Mouse (Mus musculus): ENCODE data around the gene Jpt1. TPM values are rescaled to one million over a fixed set of nuclear protein-coding genes. Genes with fewer than 3 reads are reported as not detected.
"Not testable (repeated sequence)": the region's sequence is repeated elsewhere in the genome, so short reads cannot be mapped to it uniquely, and the experiment has no call there.

Gene Jpt1
- polyA plus RNA-seq, 1 experiment from 2014 or later = 654 TPM

GRCm38 (mm10) chr11:115463397-115463796, 50.8 kb downstream of the Jpt1 start:
- DNase-seq (ENCODE audit: low spot score) = no peak
- Histone ChIP-seq H3K4me3 (ENCODE audit: low read depth, low read length) (no peak overlapping the region), H3K36me3 (replicated peaks; ENCODE audit: control insufficient read depth, insufficient read depth, low read depth, low read length) (no peaks in the 10 kb centered on the region), H3K4me1 (ENCODE audit: control insufficient read depth, insufficient read depth, low read length) (no peaks in the 10 kb centered on the region), H3K27ac (replicated peaks; ENCODE audit: low read depth, low read length) (no peak overlapping the region), H3K9ac (replicated peaks; ENCODE audit: low read length) (no peak overlapping the region), H3K9me3 (replicated peaks; ENCODE audit: control insufficient read depth, low read length) (no peaks in the 10 kb centered on the region), H3K27me3 (ENCODE audit: control insufficient read depth, insufficient read depth, low read length) (no peaks in the 10 kb centered on the region), H3K4me2 (ENCODE audit: low read depth, low read length) (no peak overlapping the region)
- no peak for ATAC-seq (replicated peaks; ENCODE audit: insufficient number of reproducible peaks, low FRiP score, low TSS enrichment, low read depth)
- 74% methylated on average over 11 of the region's 11 CpGs for WGBS

DNA sequence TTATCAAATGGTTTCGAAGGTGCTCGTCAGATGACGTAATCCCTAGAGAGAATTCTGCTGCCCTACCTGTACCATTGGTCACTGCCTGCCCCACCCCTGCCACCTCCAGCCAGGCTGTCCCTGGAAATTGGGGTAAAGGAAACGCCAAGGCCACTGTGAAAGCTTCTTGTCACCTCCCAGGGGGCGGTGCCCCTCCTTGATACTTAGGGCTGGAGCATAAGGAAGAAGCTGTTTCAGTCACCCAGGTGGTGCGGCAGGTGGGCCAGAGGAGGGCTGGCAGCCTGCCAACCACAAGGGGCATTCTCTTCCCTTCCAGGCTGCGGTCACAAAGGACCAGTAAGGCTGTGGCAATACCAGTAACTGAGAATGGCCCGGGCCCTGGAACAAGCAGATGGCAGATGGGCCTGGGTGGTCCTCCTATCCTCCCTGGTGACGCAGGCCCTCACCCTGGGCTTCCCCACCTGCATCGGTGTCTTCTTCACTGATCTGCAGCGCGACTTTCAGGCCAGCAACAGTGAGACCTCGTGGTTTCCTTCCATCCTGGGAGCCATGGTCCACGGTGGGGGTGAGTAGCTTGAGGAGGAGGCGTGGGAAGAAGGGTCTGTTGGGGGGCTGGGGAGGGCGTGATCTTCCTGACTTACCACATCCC, 51.8 kb downstream of the Jpt1 start, which contains the start of gene Slc16a5:
TSS of gene Slc16a5 (plus strand) at position 232 of the 649 bp plus-strand sequence.
- H3K4me1 ChIP-seq (ENCODE audit: control insufficient read depth, insufficient read depth, low read length) = no peaks in the 10 kb centered on the region
- no peaks in the 10 kb centered on the region for H3K9me3 ChIP-seq (replicated peaks; ENCODE audit: control insufficient read depth, low read length)
- no peak within 1 kb of the TSS for H3K4me3 ChIP-seq (ENCODE audit: low read depth, low read length)
- WGBS = 77% methylated on average over 16 of the region's 16 CpGs
- H3K27me3 ChIP-seq (ENCODE audit: control insufficient read depth, insufficient read depth, low read length) = no peaks in the 10 kb centered on the region
- H3K4me2 ChIP-seq (ENCODE audit: low read depth, low read length) = no peak within 1 kb of the TSS
- H3K36me3 ChIP-seq (replicated peaks; ENCODE audit: control insufficient read depth, insufficient read depth, low read depth, low read length) = no peaks in the 10 kb centered on the region
- ATAC-seq (replicated peaks; ENCODE audit: insufficient number of reproducible peaks, low FRiP score, low TSS enrichment, low read depth) (no peak), DNase-seq (ENCODE audit: low spot score) (no peak)
- H3K9ac ChIP-seq (replicated peaks; ENCODE audit: low read length) = no peak within 1 kb of the TSS
- H3K27ac ChIP-seq (replicated peaks; ENCODE audit: low read depth, low read length) = no peak within 1 kb of the TSS

DNA sequence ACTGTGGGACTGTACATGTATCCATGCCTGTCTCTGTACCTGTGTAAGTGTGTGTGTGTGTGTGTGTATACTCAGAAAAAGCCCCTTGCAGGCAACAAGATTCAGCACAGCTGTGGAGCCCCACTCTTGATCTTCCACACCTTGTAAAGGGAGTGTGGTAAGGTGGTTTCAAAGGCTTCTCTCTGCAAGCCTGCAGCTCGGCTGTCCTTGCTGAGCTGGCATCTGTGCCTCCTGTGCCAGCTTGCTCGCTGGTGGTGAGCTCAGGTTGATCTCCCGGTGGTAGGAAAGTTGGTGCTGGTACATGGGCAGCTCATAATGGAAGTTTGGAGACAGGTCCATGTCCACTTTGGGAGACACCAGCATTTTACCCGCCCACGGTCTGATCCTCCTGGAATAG, 52.3 kb downstream of the Jpt1 start:
- no peak overlapping the region for H3K27ac ChIP-seq (replicated peaks; ENCODE audit: low read depth, low read length)
- no peak overlapping the region for H3K4me3 ChIP-seq (ENCODE audit: low read depth, low read length)
- 69% methylated on average over 5 of the region's 5 CpGs for WGBS
- H3K4me1 ChIP-seq (ENCODE audit: control insufficient read depth, insufficient read depth, low read length) = no peaks in the 10 kb centered on the region
- no peak overlapping the region for H3K4me2 ChIP-seq (ENCODE audit: low read depth, low read length)
- ATAC-seq (replicated peaks; ENCODE audit: insufficient number of reproducible peaks, low FRiP score, low TSS enrichment, low read depth) (no peak), DNase-seq (ENCODE audit: low spot score) (no peak)
- H3K27me3 ChIP-seq (ENCODE audit: control insufficient read depth, insufficient read depth, low read length) = no peaks in the 10 kb centered on the region
- H3K36me3 ChIP-seq (replicated peaks; ENCODE audit: control insufficient read depth, insufficient read depth, low read depth, low read length) = no peaks in the 10 kb centered on the region
- no peaks in the 10 kb centered on the region for H3K9me3 ChIP-seq (replicated peaks; ENCODE audit: control insufficient read depth, low read length)
- H3K9ac ChIP-seq (replicated peaks; ENCODE audit: low read length) = no peak overlapping the region

DNA sequence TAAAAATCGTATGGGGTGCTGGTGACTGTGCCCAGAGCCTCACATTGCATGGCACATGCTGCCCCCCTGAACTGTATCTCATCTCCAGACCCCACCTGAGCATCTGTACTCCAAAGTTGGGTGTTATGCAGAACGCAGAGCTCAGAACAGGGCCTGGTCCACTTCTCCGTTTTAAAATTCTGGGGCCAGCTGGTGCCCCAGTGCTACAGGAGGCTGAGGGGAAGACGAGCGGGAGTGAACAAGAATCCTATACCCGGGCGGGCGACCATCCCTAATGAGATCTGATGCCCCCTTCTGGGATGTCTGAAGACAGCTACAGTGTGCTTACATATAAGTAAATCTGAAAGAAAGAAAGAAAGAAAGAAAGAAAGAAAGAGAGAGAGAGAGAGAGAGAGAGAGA, 53.2 kb downstream of the Jpt1 start:
- H3K9ac ChIP-seq (replicated peaks; ENCODE audit: low read length) = no peak overlapping the region
- H3K4me2 ChIP-seq (ENCODE audit: low read depth, low read length) = no peak overlapping the region
- ATAC-seq (replicated peaks; ENCODE audit: insufficient number of reproducible peaks, low FRiP score, low TSS enrichment, low read depth) = no peak
- no peaks in the 10 kb centered on the region for H3K9me3 ChIP-seq (replicated peaks; ENCODE audit: control insufficient read depth, low read length)
- H3K36me3 ChIP-seq (replicated peaks; ENCODE audit: control insufficient read depth, insufficient read depth, low read depth, low read length) = no peaks in the 10 kb centered on the region
- no peak for DNase-seq (ENCODE audit: low spot score)
- no peaks in the 10 kb centered on the region for H3K27me3 ChIP-seq (ENCODE audit: control insufficient read depth, insufficient read depth, low read length)
- WGBS = 17% methylated on average over 8 of the region's 8 CpGs
- no peak overlapping the region for H3K4me3 ChIP-seq (ENCODE audit: low read depth, low read length)
- H3K27ac ChIP-seq (replicated peaks; ENCODE audit: low read depth, low read length) = no peak overlapping the region
- no peaks in the 10 kb centered on the region for H3K4me1 ChIP-seq (ENCODE audit: control insufficient read depth, insufficient read depth, low read length)

GRCm38 (mm10) chr11:115457405-115457804, 56.8 kb downstream of the Jpt1 start:
- H3K4me3 ChIP-seq (ENCODE audit: low read depth, low read length) = no peak overlapping the region
- DNase-seq (ENCODE audit: low spot score) = no peak
- no peaks in the 10 kb centered on the region for H3K36me3 ChIP-seq (replicated peaks; ENCODE audit: control insufficient read depth, insufficient read depth, low read depth, low read length)
- ATAC-seq (replicated peaks; ENCODE audit: insufficient number of reproducible peaks, low FRiP score, low TSS enrichment, low read depth) = no peak
- H3K4me1 ChIP-seq (ENCODE audit: control insufficient read depth, insufficient read depth, low read length) = no peaks in the 10 kb centered on the region
- no peaks in the 10 kb centered on the region for H3K27me3 ChIP-seq (ENCODE audit: control insufficient read depth, insufficient read depth, low read length)
- H3K4me2 ChIP-seq (ENCODE audit: low read depth, low read length) = no peak overlapping the region
- no peak overlapping the region for H3K9ac ChIP-seq (replicated peaks; ENCODE audit: low read length)
- no peak overlapping the region for H3K27ac ChIP-seq (replicated peaks; ENCODE audit: low read depth, low read length)
- WGBS = 28% methylated on average over 6 of the region's 6 CpGs
- H3K9me3 ChIP-seq (replicated peaks; ENCODE audit: control insufficient read depth, low read length) = no peaks in the 10 kb centered on the region

DNA sequence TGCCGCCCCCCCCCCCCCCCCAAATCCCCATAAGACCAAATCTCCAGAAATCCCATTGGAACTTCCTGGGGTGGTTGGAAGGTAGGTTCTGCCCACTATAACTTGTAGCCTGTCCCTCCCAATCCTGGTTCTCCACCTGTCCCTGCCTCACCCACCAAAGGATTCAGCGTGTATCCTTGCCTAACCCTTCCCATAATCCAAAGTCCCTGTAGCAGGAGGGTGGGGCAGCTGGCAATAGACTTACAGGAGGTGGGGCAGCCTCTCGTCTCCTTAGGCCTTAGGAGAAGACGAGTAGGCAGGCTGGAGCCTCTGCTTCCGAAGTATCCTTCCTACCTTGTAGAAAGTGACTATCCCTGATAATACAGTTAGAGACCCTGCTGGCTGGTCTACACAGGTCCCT, 58.0 kb downstream of the Jpt1 start:
- Histone ChIP-seq H3K4me3 (ENCODE audit: low read depth, low read length) (no peak overlapping the region), H3K4me1 (ENCODE audit: control insufficient read depth, insufficient read depth, low read length) (no peaks in the 10 kb centered on the region), H3K36me3 (replicated peaks; ENCODE audit: control insufficient read depth, insufficient read depth, low read depth, low read length) (no peaks in the 10 kb centered on the region), H3K9ac (replicated peaks; ENCODE audit: low read length) (no peak overlapping the region), H3K4me2 (ENCODE audit: low read depth, low read length) (no peak overlapping the region), H3K9me3 (replicated peaks; ENCODE audit: control insufficient read depth, low read length) (no peaks in the 10 kb centered on the region), H3K27ac (replicated peaks; ENCODE audit: low read depth, low read length) (no peak overlapping the region), H3K27me3 (ENCODE audit: control insufficient read depth, insufficient read depth, low read length) (no peaks in the 10 kb centered on the region)
- WGBS = 89% methylated on average over 5 of the region's 5 CpGs
- DNase-seq (ENCODE audit: low spot score) = no peak
- ATAC-seq (replicated peaks; ENCODE audit: insufficient number of reproducible peaks, low FRiP score, low TSS enrichment, low read depth) = no peak

- no peak overlapping the region for H3K4me2 ChIP-seq (ENCODE audit: low read depth, low read length)
- H3K27ac ChIP-seq (replicated peaks; ENCODE audit: low read depth, low read length) = no peak overlapping the region
- no peaks in the 10 kb centered on the region for H3K4me1 ChIP-seq (ENCODE audit: control insufficient read depth, insufficient read depth, low read length)
- H3K36me3 ChIP-seq (replicated peaks; ENCODE audit: control insufficient read depth, insufficient read depth, low read depth, low read length) = no peaks in the 10 kb centered on the region
- DNase-seq (ENCODE audit: low spot score) (no peak), ATAC-seq (replicated peaks; ENCODE audit: insufficient number of reproducible peaks, low FRiP score, low TSS enrichment, low read depth) (no peak)
- H3K27me3 ChIP-seq (ENCODE audit: control insufficient read depth, insufficient read depth, low read length) = no peaks in the 10 kb centered on the region
- no peak overlapping the region for H3K4me3 ChIP-seq (ENCODE audit: low read depth, low read length)
- no peak overlapping the region for H3K9ac ChIP-seq (replicated peaks; ENCODE audit: low read length)
- no peaks in the 10 kb centered on the region for H3K9me3 ChIP-seq (replicated peaks; ENCODE audit: control insufficient read depth, low read length)
- 88% methylated on average over 15 of the region's 15 CpGs for WGBS
Observed at GRCm38 (mm10) chr11:115455619-115456018, 58.6 kb downstream of the Jpt1 start.

- not testable (repeated sequence) for H3K4me3 ChIP-seq (ENCODE audit: low read depth, low read length); H3K9me3 ChIP-seq (replicated peaks; ENCODE audit: control insufficient read depth, low read length); H3K4me2 ChIP-seq (ENCODE audit: low read depth, low read length); H3K9ac ChIP-seq (replicated peaks; ENCODE audit: low read length); ATAC-seq (replicated peaks; ENCODE audit: insufficient number of reproducible peaks, low FRiP score, low TSS enrichment, low read depth); H3K27ac ChIP-seq (replicated peaks; ENCODE audit: low read depth, low read length); H3K36me3 ChIP-seq (replicated peaks; ENCODE audit: control insufficient read depth, insufficient read depth, low read depth, low read length); H3K4me1 ChIP-seq (ENCODE audit: control insufficient read depth, insufficient read depth, low read length); DNase-seq (ENCODE audit: low spot score); H3K27me3 ChIP-seq (ENCODE audit: control insufficient read depth, insufficient read depth, low read length)
- WGBS = 83% methylated on average over 6 of the region's 6 CpGs
Observed at GRCm38 (mm10) chr11:115454822-115455221, 59.4 kb downstream of the Jpt1 start.
